Mouse (Mus musculus): ENCODE results near the gene Dnah10. TPM values are rescaled to one million over a fixed set of nuclear protein-coding genes. Genes with fewer than 3 reads are reported as not detected.
"Not testable (repeated sequence)": the region's sequence is repeated elsewhere in the genome, so short reads cannot be mapped to it uniquely, and the experiment has no call there.

Dnah10 gene
- total RNA-seq, 1 experiment, result 2.3 TPM

- in situ Hi-C loops (cut with MboI; ENCODE audit: low sequenced_read_pairs in 2 of 2, unreplicated experiment in 2 of 2), result no loop called here
- Histone ChIP-seq H3K4me3 (ENCODE audit: insufficient read depth in 1 of 2, low read depth in 1 of 2, low read length in 2 of 2, poor library complexity in 1 of 2, severe bottlenecking in 1 of 2) (no peak overlapping the region), H3K4me1 (ENCODE audit: control insufficient read depth in 2 of 2, insufficient read depth in 2 of 2, low read length in 2 of 2, poor library complexity in 1 of 2) (peaks cover 2 to 5% of the 10 kb centered on the region in 2 experiments; a peak in 2 of 4 replicates), H3K9ac (ENCODE audit: insufficient read depth, low read depth, low read length, poor library complexity, severe bottlenecking) (no peak overlapping the region), H3K27ac (ENCODE audit: insufficient read depth, low read depth, low read length, poor library complexity, severe bottlenecking) (no peak overlapping the region), H3K9me3 (ENCODE audit: control insufficient read depth, insufficient read depth, low read depth, low read length) (no peaks in the 10 kb centered on the region), H3K36me3 (ENCODE audit: control insufficient read depth, insufficient read depth, low read length, poor library complexity, severe bottlenecking) (no peaks in the 10 kb centered on the region)
- TF ChIP-seq MAFK (IDR thresholded peaks at IDR 0.05; ENCODE audit: insufficient read depth, low read depth, low read length) (no peak), ZNF384 (IDR thresholded peaks at IDR 0.05; ENCODE audit: low read depth, low read length) (no peak), HCFC1 (IDR thresholded peaks at IDR 0.05; ENCODE audit: borderline replicate concordance, insufficient read depth, low read length) (no peak), CHD2 (IDR thresholded peaks at IDR 0.05; ENCODE audit: low read depth, low read length) (no peak), ZC3H11A (IDR thresholded peaks at IDR 0.05; ENCODE audit: borderline replicate concordance, low read depth, low read length) (no peak)
- peak; percentile 29 for DNase-seq (ENCODE audit: low read depth, low spot score)
Measured at GRCm38 (mm10) chr5:124761787-124762186, 36.9 kb downstream of the Dnah10 start.

- TF ChIP-seq MAFK (IDR thresholded peaks at IDR 0.05; ENCODE audit: insufficient read depth, low read depth, low read length) (no peak), ZNF384 (IDR thresholded peaks at IDR 0.05; ENCODE audit: low read depth, low read length) (no peak), HCFC1 (IDR thresholded peaks at IDR 0.05; ENCODE audit: borderline replicate concordance, insufficient read depth, low read length) (no peak), ZC3H11A (IDR thresholded peaks at IDR 0.05; ENCODE audit: borderline replicate concordance, low read depth, low read length) (no peak), CHD2 (IDR thresholded peaks at IDR 0.05; ENCODE audit: low read depth, low read length) (no peak)
Measured at GRCm38 (mm10) chr5:124774552-124774951, 49.7 kb downstream of the Dnah10 start.

GRCm38 (mm10) chr5:124776289-124776688 is 51.4 kb downstream of the Dnah10 start:
- H3K9ac ChIP-seq (ENCODE audit: insufficient read depth, low read depth, low read length, poor library complexity, severe bottlenecking); H3K9me3 ChIP-seq (ENCODE audit: control insufficient read depth, insufficient read depth, low read depth, low read length); H3K27ac ChIP-seq (ENCODE audit: insufficient read depth, low read depth, low read length, poor library complexity, severe bottlenecking); H3K4me1 ChIP-seq (ENCODE audit: control insufficient read depth in 2 of 2, insufficient read depth in 2 of 2, low read length in 2 of 2, poor library complexity in 1 of 2); in situ Hi-C loops (cut with MboI; ENCODE audit: low sequenced_read_pairs in 2 of 2, unreplicated experiment in 2 of 2); H3K36me3 ChIP-seq (ENCODE audit: control insufficient read depth, insufficient read depth, low read length, poor library complexity, severe bottlenecking); DNase-seq (ENCODE audit: low read depth, low spot score); H3K4me3 ChIP-seq (ENCODE audit: insufficient read depth in 1 of 2, low read depth in 1 of 2, low read length in 2 of 2, poor library complexity in 1 of 2, severe bottlenecking in 1 of 2): not testable (repeated sequence)
- TF ChIP-seq ZNF384 (IDR thresholded peaks at IDR 0.05; ENCODE audit: low read depth, low read length), result peak; percentile 32; the same call in 1 of the 2 replicates

More at GRCm38 (mm10) chr5:124774552-124774951, 49.7 kb downstream of the Dnah10 start:
- Histone ChIP-seq H3K4me3 (ENCODE audit: insufficient read depth in 1 of 2, low read depth in 1 of 2, low read length in 2 of 2, poor library complexity in 1 of 2, severe bottlenecking in 1 of 2) (no peak overlapping the region), H3K36me3 (ENCODE audit: control insufficient read depth, insufficient read depth, low read length, poor library complexity, severe bottlenecking) (no peaks in the 10 kb centered on the region), H3K4me1 (ENCODE audit: control insufficient read depth in 2 of 2, insufficient read depth in 2 of 2, low read length in 2 of 2, poor library complexity in 1 of 2) (peaks cover 0 to 2% of the 10 kb centered on the region in 2 experiments; a peak in 1 of 4 replicates), H3K9me3 (ENCODE audit: control insufficient read depth, insufficient read depth, low read depth, low read length) (no peaks in the 10 kb centered on the region), H3K27ac (ENCODE audit: insufficient read depth, low read depth, low read length, poor library complexity, severe bottlenecking) (no peak overlapping the region), H3K9ac (ENCODE audit: insufficient read depth, low read depth, low read length, poor library complexity, severe bottlenecking) (no peak overlapping the region)
- no peak for DNase-seq (ENCODE audit: low read depth, low spot score)
- in situ Hi-C loops (cut with MboI; ENCODE audit: low sequenced_read_pairs in 2 of 2, unreplicated experiment in 2 of 2), result no loop called here

- H3K9ac ChIP-seq (ENCODE audit: insufficient read depth, low read depth, low read length, poor library complexity, severe bottlenecking), result no peak overlapping the region
- H3K36me3 ChIP-seq (ENCODE audit: control insufficient read depth, insufficient read depth, low read length, poor library complexity, severe bottlenecking), result no peaks in the 10 kb centered on the region
- in situ Hi-C loops (cut with MboI; ENCODE audit: low sequenced_read_pairs in 2 of 2, unreplicated experiment in 2 of 2), result no loop called here
- H3K9me3 ChIP-seq (ENCODE audit: control insufficient read depth, insufficient read depth, low read depth, low read length), result no peaks in the 10 kb centered on the region
- no peak overlapping the region for H3K27ac ChIP-seq (ENCODE audit: insufficient read depth, low read depth, low read length, poor library complexity, severe bottlenecking)
- TF ChIP-seq ZNF384 (IDR thresholded peaks at IDR 0.05; ENCODE audit: low read depth, low read length) (no peak), MAFK (IDR thresholded peaks at IDR 0.05; ENCODE audit: insufficient read depth, low read depth, low read length) (peak; percentile 73; the same call in 1 of the 2 replicates), ZC3H11A (IDR thresholded peaks at IDR 0.05; ENCODE audit: borderline replicate concordance, low read depth, low read length) (peak; percentile 41; the same call in 1 of the 2 replicates), HCFC1 (IDR thresholded peaks at IDR 0.05; ENCODE audit: borderline replicate concordance, insufficient read depth, low read length) (no peak), CHD2 (IDR thresholded peaks at IDR 0.05; ENCODE audit: low read depth, low read length) (no peak)
- peak; percentile 88 for DNase-seq (ENCODE audit: low read depth, low spot score)
- H3K4me3 ChIP-seq (ENCODE audit: insufficient read depth in 1 of 2, low read depth in 1 of 2, low read length in 2 of 2, poor library complexity in 1 of 2, severe bottlenecking in 1 of 2), result no peak overlapping the region
- H3K4me1 ChIP-seq (ENCODE audit: control insufficient read depth in 2 of 2, insufficient read depth in 2 of 2, low read length in 2 of 2, poor library complexity in 1 of 2), result peaks cover 0 to 2% of the 10 kb centered on the region in 2 experiments; a peak in 1 of 4 replicates
Measured at GRCm38 (mm10) chr5:124777178-124777709, 52.4 kb downstream of the Dnah10 start.

GRCm38 (mm10) chr5:124779926-124780325 is 55.0 kb downstream of the Dnah10 start:
- Histone ChIP-seq H3K36me3 (ENCODE audit: control insufficient read depth, insufficient read depth, low read length, poor library complexity, severe bottlenecking) (no peaks in the 10 kb centered on the region), H3K4me1 (ENCODE audit: control insufficient read depth in 2 of 2, insufficient read depth in 2 of 2, low read length in 2 of 2, poor library complexity in 1 of 2) (no peaks in the 10 kb centered on the region), H3K9me3 (ENCODE audit: control insufficient read depth, insufficient read depth, low read depth, low read length) (no peaks in the 10 kb centered on the region), H3K27ac (ENCODE audit: insufficient read depth, low read depth, low read length, poor library complexity, severe bottlenecking) (no peak overlapping the region), H3K4me3 (ENCODE audit: insufficient read depth in 1 of 2, low read depth in 1 of 2, low read length in 2 of 2, poor library complexity in 1 of 2, severe bottlenecking in 1 of 2) (no peak overlapping the region), H3K9ac (ENCODE audit: insufficient read depth, low read depth, low read length, poor library complexity, severe bottlenecking) (no peak overlapping the region)
- no peak for DNase-seq (ENCODE audit: low read depth, low spot score)
- in situ Hi-C loops (cut with MboI; ENCODE audit: low sequenced_read_pairs in 2 of 2, unreplicated experiment in 2 of 2), result no loop called here
- TF ChIP-seq CHD2 (IDR thresholded peaks at IDR 0.05; ENCODE audit: low read depth, low read length) (no peak), HCFC1 (IDR thresholded peaks at IDR 0.05; ENCODE audit: borderline replicate concordance, insufficient read depth, low read length) (no peak), ZNF384 (IDR thresholded peaks at IDR 0.05; ENCODE audit: low read depth, low read length) (no peak), MAFK (IDR thresholded peaks at IDR 0.05; ENCODE audit: insufficient read depth, low read depth, low read length) (no peak), ZC3H11A (IDR thresholded peaks at IDR 0.05; ENCODE audit: borderline replicate concordance, low read depth, low read length) (no peak)
